Mouse (Mus musculus) embryonic facial prominence, embryonic 13.5 days (tissue): ENCODE measurements at regions not wholly inside any gene's neighbourhood (a gene's known extent, or its start where the extent isn't known, plus 50 kb on each side); places are given as distances from the start of the nearest gene placed in this dataset.

ENCODE experiments used
- ATAC-seq: fragments of 200-750 bp; cut with Nextera tagmentation; 2 replicates; pipeline ENCODE4 v1.8.0; 2017; ENCODE audit warnings: low read depth; ENCODE audit not compliant: insufficient number of reproducible peaks, insufficient read depth, low FRiP score, low TSS enrichment
- H3K27ac ChIP-seq: fragments of 300-500 bp; sonication (generic); 2 replicates; pipeline ENCODE4 v1.5.1; 2015; ENCODE audit warnings: moderate library complexity, mild to moderate bottlenecking, inconsistent platforms
- H3K27me3 ChIP-seq: fragments of 300-500 bp; sonication (generic); 2 replicates; pipeline ENCODE4 v1.6.1; 2015; ENCODE audit warnings: mild to moderate bottlenecking, inconsistent platforms
- H3K36me3 ChIP-seq: fragments of 300-500 bp; sonication (generic); 2 replicates; pipeline ENCODE4 v1.6.1; 2015; ENCODE audit warnings: mild to moderate bottlenecking, inconsistent platforms
- H3K4me1 ChIP-seq: fragments of 300-500 bp; sonication (generic); 2 replicates; pipeline ENCODE4 v1.6.1; 2015; ENCODE audit warnings: inconsistent platforms
- H3K4me2 ChIP-seq: fragments of 300-500 bp; sonication (generic); 2 replicates; pipeline ENCODE4 v1.6.1; 2015; ENCODE audit warnings: moderate library complexity, mild to moderate bottlenecking, inconsistent platforms
- H3K4me3 ChIP-seq: fragments of 300-500 bp; sonication (generic); 2 replicates; pipeline ENCODE4 v1.5.1; 2015; ENCODE audit warnings: mild to moderate bottlenecking, inconsistent platforms
- H3K9ac ChIP-seq: fragments of 300-500 bp; sonication (generic); 2 replicates; pipeline ENCODE4 v1.6.1; 2015; ENCODE audit warnings: mild to moderate bottlenecking, inconsistent platforms
- H3K9me3 ChIP-seq: fragments of 300-500 bp; sonication (generic); 2 replicates; pipeline ENCODE4 v1.6.1; 2016; ENCODE audit warnings: inconsistent platforms
- WGBS: fragments of 180-500 bp; shearing (Covaris S2); methylation state at CpG from one replicate; pipeline ENCODE4 v1.1.7; 2015; ENCODE audit warnings: mixed read lengths; 5-methylcytosine and 5-hydroxymethylcytosine counted together

GRCm38 (mm10) chr12:105092730-105093440 is 52.9 kb upstream of the Tcl1b2 start:
- Histone ChIP-seq H3K27ac (peak overlapping the region; percentile 78), H3K9me3 (no peaks in the 10 kb centered on the region), H3K4me3 (no peak overlapping the region), H3K36me3 (no peaks in the 10 kb centered on the region), H3K27me3 (no peaks in the 10 kb centered on the region), H3K4me1 (peaks cover 14% of the 10 kb centered on the region), H3K4me2 (no peak overlapping the region), H3K9ac (no peak overlapping the region)
- no peak for ATAC-seq
- 56% methylated on average over 9 of the region's 9 CpGs for WGBS

GRCm38 (mm10) chr12:105093509-105093908 is 52.3 kb upstream of the Tcl1b2 start:
- Histone ChIP-seq H3K9ac (no peak overlapping the region), H3K4me3 (no peak overlapping the region), H3K4me2 (no peak overlapping the region), H3K9me3 (no peaks in the 10 kb centered on the region), H3K27ac (peak overlapping the region; percentile 78), H3K36me3 (no peaks in the 10 kb centered on the region), H3K4me1 (peaks cover 14% of the 10 kb centered on the region), H3K27me3 (no peaks in the 10 kb centered on the region)
- WGBS, result 52% methylated on average over 6 of the region's 6 CpGs
- ATAC-seq, result peak; percentile 60; the same call in 1 of the 2 replicates
